Mouse (Mus musculus) liver, embryonic 15.5 days (tissue): Measurements from ENCODE around the gene Selenom. TPM values are rescaled to one million over a fixed set of nuclear protein-coding genes. Genes with fewer than 3 reads are reported as not detected.

Source experiments
- ATAC-seq: fragments of 200-750 bp; cut with Nextera tagmentation; 2 replicates; pipeline ENCODE4 v1.8.0; 2017; ENCODE audit warnings: moderate number of reproducible peaks, mild to moderate bottlenecking, moderate library complexity; ENCODE audit not compliant: insufficient read depth
- H3K27ac ChIP-seq: fragments of 300-500 bp; sonication (generic); replicated peaks from 2 replicates; pipeline ENCODE4 v1.5.1; 2015; ENCODE audit warnings: mild to moderate bottlenecking, inconsistent platforms
- H3K27me3 ChIP-seq: fragments of 300-500 bp; sonication (generic); 2 replicates; pipeline ENCODE4 v1.6.1; 2015; ENCODE audit warnings: mild to moderate bottlenecking, inconsistent platforms
- H3K36me3 ChIP-seq: fragments of 300-500 bp; sonication (generic); replicated peaks from 2 replicates; pipeline ENCODE4 v1.6.1; 2015; ENCODE audit warnings: moderate library complexity, mild to moderate bottlenecking, inconsistent platforms
- H3K4me1 ChIP-seq: fragments of 300-500 bp; sonication (generic); replicated peaks from 2 replicates; pipeline ENCODE4 v1.6.1; 2015; ENCODE audit warnings: inconsistent platforms
- H3K4me2 ChIP-seq: fragments of 300-500 bp; sonication (generic); 2 replicates; pipeline ENCODE4 v1.6.1; 2015; ENCODE audit warnings: moderate library complexity, mild to moderate bottlenecking, inconsistent platforms
- H3K4me3 ChIP-seq: fragments of 300-500 bp; sonication (generic); replicated peaks from 2 replicates; pipeline ENCODE4 v1.5.1; 2015; ENCODE audit warnings: mild to moderate bottlenecking, inconsistent platforms
- H3K9ac ChIP-seq: fragments of 300-500 bp; sonication (generic); 2 replicates; pipeline ENCODE4 v1.6.1; 2015; ENCODE audit warnings: moderate library complexity, mild to moderate bottlenecking, inconsistent platforms
- H3K9me3 ChIP-seq: fragments of 300-500 bp; sonication (generic); replicated peaks from 2 replicates; pipeline ENCODE4 v1.6.1; 2016; ENCODE audit warnings: inconsistent platforms
- WGBS: fragments of 180-500 bp; shearing (Covaris S2); methylation state at CpG from one replicate; pipeline ENCODE4 v1.1.7; 2015; ENCODE audit warnings: mixed read lengths; ENCODE audit not compliant: insufficient replicate concordance; 5-methylcytosine and 5-hydroxymethylcytosine counted together
- polyA plus RNA-seq: library from polyadenylated mRNA; unstranded; fragments of >200 nt; fragmentation: Nextera tagmentation; extraction: Ambion mirVana; gene quantifications from 2 replicates; pipeline ENCODE4 v1.2.1, GENCODE M21; 2015

Selenom gene
- polyA plus RNA-seq, 1 experiment from 2014 or later: 10.5 TPM

DNA sequence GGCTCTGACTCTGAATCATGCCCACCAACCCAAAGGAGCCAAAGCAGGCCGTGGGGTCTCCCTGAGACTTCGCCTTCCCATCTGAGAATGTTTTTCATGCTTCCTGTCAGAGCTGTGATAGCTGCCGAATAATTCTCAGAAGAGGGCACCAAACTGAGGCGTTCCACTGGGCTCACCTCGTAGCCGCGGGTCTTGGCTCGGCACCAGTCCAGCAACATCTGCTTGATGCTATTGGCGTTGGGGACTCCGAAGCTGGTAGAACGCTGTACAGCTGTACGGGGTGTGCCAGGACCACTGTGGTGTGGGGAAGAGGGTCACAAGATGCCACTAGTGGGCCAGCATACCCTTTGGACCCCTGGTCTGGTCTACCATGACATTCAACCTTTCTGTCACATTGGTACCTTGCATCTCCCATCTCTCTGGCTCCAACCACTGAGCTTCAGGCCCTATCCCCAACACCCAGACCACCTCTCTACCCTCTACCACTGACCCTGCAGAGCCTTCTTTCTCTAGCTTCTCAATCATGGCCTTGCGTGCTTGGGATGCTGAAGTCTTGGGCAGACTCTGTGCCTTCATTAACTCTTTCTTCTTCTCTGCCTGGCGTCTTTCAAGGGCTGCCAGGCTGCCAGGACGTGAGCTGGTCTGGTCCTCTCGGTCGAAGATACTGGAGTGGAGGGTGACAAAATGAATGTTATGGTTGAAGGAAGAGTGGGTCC is 8.0 kb downstream of the Selenom start:
- Histone ChIP-seq H3K4me3 (no peak overlapping the region), H3K27ac (no peak overlapping the region), H3K36me3 (peaks cover 24% of the 10 kb centered on the region), H3K9me3 (no peaks in the 10 kb centered on the region), H3K9ac (no peak overlapping the region), H3K4me2 (no peak overlapping the region), H3K4me1 (0 out of 2 replicates have a peak, but pooled peaks cover under 1% of the 10 kb centered on the region), H3K27me3 (peaks cover 22% of the 10 kb centered on the region)
- ATAC-seq: no peak
- WGBS: 77% methylated on average over 17 of the region's 17 CpGs

DNA sequence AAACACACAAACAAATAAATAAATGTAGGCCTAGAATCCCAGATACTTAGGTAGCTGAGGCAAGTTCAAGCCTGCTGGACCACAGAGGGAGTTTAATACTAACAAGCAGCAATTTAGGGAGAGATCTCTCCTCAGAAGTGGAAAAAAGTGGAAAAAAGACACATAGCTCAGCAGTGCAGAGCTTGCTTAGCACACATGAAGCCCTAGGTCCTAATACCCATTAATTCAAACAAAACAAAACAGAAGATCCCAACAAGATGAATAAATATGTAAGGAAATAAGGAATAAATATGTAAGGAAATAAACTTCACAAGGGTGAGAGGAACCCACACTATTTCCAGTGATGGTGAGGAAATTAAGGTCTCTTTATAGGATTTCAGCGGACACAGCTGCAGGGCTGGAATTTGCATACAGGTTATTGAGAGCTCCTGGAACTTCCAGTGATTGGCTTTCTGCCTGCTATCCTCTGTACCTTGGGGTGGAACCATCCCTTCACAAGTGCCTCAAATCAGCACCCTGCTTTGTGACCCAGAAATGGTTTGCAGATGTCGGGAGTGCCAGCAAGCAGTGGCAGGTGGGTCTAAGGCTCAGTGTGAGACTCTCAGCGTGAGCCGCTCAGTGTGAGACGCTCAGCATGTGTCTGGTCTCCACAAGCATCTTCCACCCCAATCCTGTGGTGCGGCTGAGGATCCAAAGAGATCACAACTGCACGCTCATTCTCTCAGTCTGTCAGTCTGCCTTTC is 9.5 kb downstream of the Selenom start:
- no peak for ATAC-seq
- 74% methylated on average over 7 of the region's 7 CpGs for WGBS
- Histone ChIP-seq H3K27me3 (peaks cover 6% of the 10 kb centered on the region; the same call in 1 of the 2 replicates), H3K9me3 (no peaks in the 10 kb centered on the region), H3K4me1 (no peaks in the 10 kb centered on the region), H3K27ac (no peak overlapping the region), H3K4me2 (no peak overlapping the region), H3K36me3 (peaks cover 39% of the 10 kb centered on the region), H3K9ac (no peak overlapping the region), H3K4me3 (no peak overlapping the region)

DNA sequence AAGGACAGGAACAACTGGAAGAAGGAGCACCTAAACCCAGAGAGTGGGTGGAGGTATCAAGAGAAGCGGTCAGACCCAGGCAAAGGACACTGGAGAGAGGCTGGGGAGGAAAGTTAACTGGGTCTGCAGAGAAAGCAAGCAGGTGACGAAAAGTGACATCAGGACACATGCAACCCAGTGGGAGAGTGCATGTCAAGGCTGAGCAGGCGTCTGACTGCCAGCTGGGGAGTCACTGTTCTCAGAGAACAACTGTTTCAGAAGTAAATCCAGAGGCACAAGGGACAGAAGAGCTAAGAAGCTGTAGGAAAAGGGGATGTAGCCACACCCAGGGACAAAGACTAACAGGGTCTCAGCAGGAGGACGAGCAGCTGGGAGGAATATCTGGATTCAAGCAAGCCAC is 11.1 kb downstream of the Selenom start:
- H3K27me3 ChIP-seq: no peaks in the 10 kb centered on the region
- H3K4me3 ChIP-seq: no peak overlapping the region
- no peak for ATAC-seq
- peaks cover 52% of the 10 kb centered on the region for H3K36me3 ChIP-seq
- H3K4me1 ChIP-seq: no peaks in the 10 kb centered on the region
- WGBS: 55% methylated on average over 4 of the region's 4 CpGs
- H3K9me3 ChIP-seq: no peaks in the 10 kb centered on the region
- H3K4me2 ChIP-seq: no peak overlapping the region
- no peak overlapping the region for H3K9ac ChIP-seq
- H3K27ac ChIP-seq: no peak overlapping the region

DNA sequence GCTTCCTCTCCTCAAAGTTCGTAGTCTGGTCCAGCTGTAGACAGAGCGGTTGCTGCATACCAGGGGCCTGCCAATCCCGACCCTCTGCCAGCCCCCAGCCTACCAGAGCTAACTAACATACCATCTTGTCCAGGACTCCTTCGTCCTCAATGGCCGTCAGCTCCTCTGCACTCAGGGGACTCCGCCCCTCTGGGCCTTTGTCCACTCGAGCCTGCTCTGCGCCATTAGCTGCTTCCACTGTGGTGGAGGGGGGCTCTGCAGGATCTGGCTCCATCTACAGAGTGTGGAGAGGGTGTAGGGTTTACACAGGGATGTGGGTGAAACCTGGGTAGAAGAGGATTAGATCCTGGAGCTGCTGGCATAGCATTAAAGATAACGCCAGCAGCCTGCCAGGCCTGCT is 11.7 kb downstream of the Selenom start:
- Histone ChIP-seq H3K27ac (no peak overlapping the region), H3K4me3 (no peak overlapping the region), H3K4me2 (no peak overlapping the region), H3K9ac (no peak overlapping the region), H3K27me3 (no peaks in the 10 kb centered on the region), H3K4me1 (no peaks in the 10 kb centered on the region), H3K36me3 (peaks cover 58% of the 10 kb centered on the region), H3K9me3 (no peaks in the 10 kb centered on the region)
- ATAC-seq: no peak
- 71% methylated on average over 9 of the region's 9 CpGs for WGBS

- no peaks in the 10 kb centered on the region for H3K27me3 ChIP-seq
- H3K9ac ChIP-seq: no peak overlapping the region
- no peak overlapping the region for H3K27ac ChIP-seq
- 78% methylated on average over 24 of the region's 24 CpGs for WGBS
- peaks cover 63% of the 10 kb centered on the region for H3K36me3 ChIP-seq
- no peaks in the 10 kb centered on the region for H3K9me3 ChIP-seq
- ATAC-seq: no peak
- no peak overlapping the region for H3K4me3 ChIP-seq
- H3K4me1 ChIP-seq: no peaks in the 10 kb centered on the region
- no peak overlapping the region for H3K4me2 ChIP-seq
These were observed 12.7 kb downstream of the Selenom start for GRCm38 (mm10) chr11:3526979-3527738.

DNA sequence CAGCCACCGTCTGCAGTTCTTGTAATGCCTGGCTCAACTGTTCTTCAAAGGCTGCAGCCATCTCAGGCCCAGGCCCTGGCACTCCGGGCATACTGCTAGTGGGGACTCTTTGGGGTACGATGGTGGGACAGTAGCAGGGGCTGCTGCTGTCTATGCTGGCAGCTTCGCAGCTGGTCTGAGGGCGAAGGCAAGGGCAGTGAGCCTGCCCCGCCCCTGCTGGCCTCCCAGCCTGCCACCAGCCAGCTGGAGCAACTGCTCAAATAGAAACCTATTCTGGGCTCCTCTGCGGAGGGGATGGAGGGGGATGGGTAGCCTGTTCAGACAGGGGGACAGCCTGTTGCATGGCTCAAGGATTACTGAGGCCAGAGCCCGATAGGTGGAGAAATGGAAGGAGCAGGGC is 13.3 kb downstream of the Selenom start:
- Histone ChIP-seq H3K9ac (no peak overlapping the region), H3K4me3 (no peak overlapping the region), H3K27me3 (no peaks in the 10 kb centered on the region), H3K4me1 (no peaks in the 10 kb centered on the region), H3K9me3 (no peaks in the 10 kb centered on the region), H3K27ac (no peak overlapping the region), H3K4me2 (no peak overlapping the region), H3K36me3 (peaks cover 63% of the 10 kb centered on the region)
- no peak for ATAC-seq
- 71% methylated on average over 8 of the region's 8 CpGs for WGBS

- 74% methylated on average over 6 of the region's 6 CpGs for WGBS
- Histone ChIP-seq H3K4me3 (no peak overlapping the region), H3K9ac (no peak overlapping the region), H3K4me2 (no peak overlapping the region), H3K27ac (no peak overlapping the region), H3K9me3 (no peaks in the 10 kb centered on the region), H3K36me3 (peaks cover 65% of the 10 kb centered on the region), H3K27me3 (no peaks in the 10 kb centered on the region), H3K4me1 (no peaks in the 10 kb centered on the region)
- ATAC-seq: no peak
These were observed 13.7 kb downstream of the Selenom start for GRCm38 (mm10) chr11:3528208-3528607.

GRCm38 (mm10) chr11:3529476-3530252 is 15.2 kb downstream of the Selenom start:
- no peaks in the 10 kb centered on the region for H3K27me3 ChIP-seq
- H3K27ac ChIP-seq: no peak overlapping the region
- H3K9ac ChIP-seq: no peak overlapping the region
- no peaks in the 10 kb centered on the region for H3K9me3 ChIP-seq
- no peak overlapping the region for H3K4me3 ChIP-seq
- H3K36me3 ChIP-seq: peaks cover 69% of the 10 kb centered on the region
- WGBS: 64% methylated on average over 20 of the region's 20 CpGs
- no peak for ATAC-seq
- H3K4me2 ChIP-seq: no peak overlapping the region
- H3K4me1 ChIP-seq: no peaks in the 10 kb centered on the region; the same call in 1 of the 2 replicates

DNA sequence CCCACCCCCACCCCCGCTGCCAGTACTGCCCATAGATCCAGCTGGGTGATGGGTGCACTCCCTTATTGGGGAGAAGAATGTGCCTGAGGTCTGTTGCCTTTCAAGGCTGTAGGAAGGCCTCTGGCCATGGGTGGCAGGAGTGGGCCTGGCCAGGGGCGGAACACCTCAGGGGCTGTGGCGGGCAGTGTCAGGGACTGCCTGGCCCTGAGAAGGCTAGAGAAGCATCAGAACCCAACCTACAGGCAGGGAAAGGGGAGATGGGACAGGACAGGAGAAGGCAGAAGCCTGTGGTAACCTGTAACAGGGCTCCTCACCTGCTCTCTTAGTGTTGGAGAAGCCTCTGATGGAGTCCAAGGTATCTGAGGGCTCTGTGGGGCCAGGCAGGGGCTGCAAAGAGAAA is 16.2 kb downstream of the Selenom start:
- Histone ChIP-seq H3K27ac (no peak overlapping the region), H3K4me3 (no peak overlapping the region), H3K4me2 (no peak overlapping the region), H3K4me1 (peaks cover 9% of the 10 kb centered on the region), H3K36me3 (peaks cover 66% of the 10 kb centered on the region), H3K9me3 (no peaks in the 10 kb centered on the region), H3K27me3 (no peaks in the 10 kb centered on the region), H3K9ac (no peak overlapping the region)
- no peak for ATAC-seq
- 71% methylated on average over 3 of the region's 3 CpGs for WGBS

DNA sequence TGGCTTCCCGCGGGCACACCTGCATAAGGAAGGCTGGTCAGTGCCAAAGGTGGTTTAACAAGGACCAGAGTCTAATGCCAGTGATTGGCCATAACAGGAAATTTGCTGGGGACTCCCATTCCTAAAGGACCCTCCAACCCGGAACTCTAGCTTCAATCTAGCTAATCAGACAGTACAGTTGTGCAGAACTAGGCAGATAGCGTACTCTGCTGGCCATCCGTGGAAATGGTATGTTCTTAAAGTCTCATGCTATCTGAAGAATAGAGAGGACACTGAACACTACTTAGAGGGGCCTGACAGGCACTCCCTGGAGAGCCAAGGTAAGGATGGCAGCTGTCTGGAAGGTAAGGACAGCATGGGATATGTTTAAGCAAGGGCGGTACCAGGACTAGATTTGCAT is 17.1 kb downstream of the Selenom start:
- H3K4me3 ChIP-seq: no peak overlapping the region
- H3K9ac ChIP-seq: no peak overlapping the region
- ATAC-seq: no peak
- no peak overlapping the region for H3K4me2 ChIP-seq
- peaks cover 16% of the 10 kb centered on the region for H3K4me1 ChIP-seq
- 69% methylated on average over 6 of the region's 6 CpGs for WGBS
- H3K27me3 ChIP-seq: no peaks in the 10 kb centered on the region
- no peaks in the 10 kb centered on the region for H3K9me3 ChIP-seq
- H3K36me3 ChIP-seq: peaks cover 61% of the 10 kb centered on the region
- H3K27ac ChIP-seq: no peak overlapping the region
